Mouse (Mus musculus) heart, embryonic 15.5 days (tissue): ENCODE data around the gene Scp2. TPM values are rescaled to one million over a fixed set of nuclear protein-coding genes. Genes with fewer than 3 reads are reported as not detected.
"Not testable (repeated sequence)": the region's sequence is repeated elsewhere in the genome, so short reads cannot be mapped to it uniquely, and the experiment has no call there.

Source experiments
- ATAC-seq: fragments of 200-750 bp; cut with Nextera tagmentation; replicated peaks from 2 replicates; pipeline ENCODE4 v1.8.0; 2017; ENCODE audit warnings: low read depth, moderate TSS enrichment; ENCODE audit not compliant: insufficient number of reproducible peaks, insufficient read depth, low FRiP score
- H3K27ac ChIP-seq: fragments of 300-500 bp; sonication (generic); 2 replicates; pipeline ENCODE4 v1.5.1; 2015; ENCODE audit warnings: mild to moderate bottlenecking, inconsistent platforms
- H3K27me3 ChIP-seq: fragments of 300-500 bp; sonication (generic); 2 replicates; pipeline ENCODE4 v1.6.1; 2015; ENCODE audit warnings: inconsistent platforms
- H3K36me3 ChIP-seq: fragments of 300-500 bp; sonication (generic); 2 replicates; pipeline ENCODE4 v1.6.1; 2015; ENCODE audit warnings: mild to moderate bottlenecking, inconsistent platforms
- H3K4me1 ChIP-seq: fragments of 300-500 bp; sonication (generic); replicated peaks from 2 replicates; pipeline ENCODE4 v1.6.1; 2015; ENCODE audit warnings: inconsistent platforms
- H3K4me2 ChIP-seq: fragments of 300-500 bp; sonication (generic); 2 replicates; pipeline ENCODE4 v1.6.1; 2015; ENCODE audit warnings: inconsistent platforms, mild to moderate bottlenecking, moderate library complexity
- H3K4me3 ChIP-seq: fragments of 300-500 bp; sonication (generic); 2 replicates; pipeline ENCODE4 v1.5.1; 2015; ENCODE audit warnings: mild to moderate bottlenecking, inconsistent platforms
- H3K9ac ChIP-seq: fragments of 300-500 bp; sonication (generic); 2 replicates; pipeline ENCODE4 v1.6.1; 2015; ENCODE audit warnings: mild to moderate bottlenecking, inconsistent platforms
- H3K9me3 ChIP-seq: fragments of 300-500 bp; sonication (generic); replicated peaks from 2 replicates; pipeline ENCODE4 v1.6.1; 2016; ENCODE audit warnings: inconsistent platforms
- WGBS: fragments of 180-500 bp; shearing (Covaris S2); methylation state at CpG from one replicate; pipeline ENCODE4 v1.1.7; 2015; ENCODE audit warnings: mixed read lengths; 5-methylcytosine and 5-hydroxymethylcytosine counted together
- polyA plus RNA-seq: library from polyadenylated mRNA; unstranded; fragments of >200 nt; fragmentation: Nextera tagmentation; extraction: Ambion mirVana; gene quantifications from 2 replicates; pipeline ENCODE4 v1.2.1, GENCODE M21; 2015

Gene Scp2
- 171 and 190 TPM in 2 replicates for polyA plus RNA-seq

- Histone ChIP-seq H3K27ac (no peak within 1 kb of the TSS), H3K27me3 (no peaks in the 10 kb centered on the region), H3K9me3 (peaks cover 5% of the 10 kb centered on the region; the same call in 1 of the 2 replicates), H3K4me2 (no peak within 1 kb of the TSS), H3K36me3 (no peaks in the 10 kb centered on the region), H3K9ac (no peak within 1 kb of the TSS), H3K4me1 (no peaks in the 10 kb centered on the region), H3K4me3 (no peak within 1 kb of the TSS)
- 79% methylated on average over 1 of the region's 1 CpGs for WGBS
- ATAC-seq: no peak
Measured at GRCm38 (mm10) chr4:108144880-108145279, at the start of gene Scp2. Gene Scp2, minus strand, starts transcription at chr4:108144998.

GRCm38 (mm10) chr4:108192821-108193323 lies 48.1 kb upstream of the Scp2 start:
- no peaks in the 10 kb centered on the region for H3K9me3 ChIP-seq
- H3K9ac ChIP-seq: no peak overlapping the region
- H3K4me2 ChIP-seq: no peak overlapping the region
- 70% methylated on average over 2 of the region's 2 CpGs for WGBS
- no peak for ATAC-seq
- H3K4me1 ChIP-seq: 0 out of 2 replicates have a peak, but pooled peaks cover 5% of the 10 kb centered on the region
- H3K27ac ChIP-seq: no peak overlapping the region
- no peak overlapping the region for H3K4me3 ChIP-seq
- H3K27me3 ChIP-seq: no peaks in the 10 kb centered on the region
- H3K36me3 ChIP-seq: no peaks in the 10 kb centered on the region

- no peaks in the 10 kb centered on the region for H3K27me3 ChIP-seq
- WGBS: 54% methylated on average over 1 of the region's 1 CpGs
Measured at GRCm38 (mm10) chr4:108182278-108182677, 37.5 kb upstream of the Scp2 start.

GRCm38 (mm10) chr4:108168056-108168455 lies 23.3 kb upstream of the Scp2 start:
- Histone ChIP-seq H3K27me3 (peaks cover 8% of the 10 kb centered on the region; the same call in 1 of the 2 replicates), H3K4me1 (peaks cover 4% of the 10 kb centered on the region; the same call in 1 of the 2 replicates), H3K27ac (no peak overlapping the region), H3K4me2 (no peak overlapping the region), H3K4me3 (no peak overlapping the region), H3K9ac (no peak overlapping the region), H3K36me3 (no peaks in the 10 kb centered on the region), H3K9me3 (no peaks in the 10 kb centered on the region)
- ATAC-seq: no peak
- WGBS: 77% methylated on average over 6 of the region's 6 CpGs

More at GRCm38 (mm10) chr4:108182278-108182677, 37.5 kb upstream of the Scp2 start:
- ATAC-seq: no peak
- Histone ChIP-seq H3K27ac (no peak overlapping the region), H3K4me2 (no peak overlapping the region), H3K36me3 (no peaks in the 10 kb centered on the region), H3K9me3 (no peaks in the 10 kb centered on the region), H3K9ac (no peak overlapping the region), H3K4me3 (no peak overlapping the region), H3K4me1 (no peaks in the 10 kb centered on the region)

- Histone ChIP-seq H3K27me3 (peaks cover 8% of the 10 kb centered on the region; the same call in 1 of the 2 replicates), H3K9ac (no peak overlapping the region), H3K4me2 (no peak overlapping the region), H3K27ac (no peak overlapping the region), H3K4me1 (peaks cover 4% of the 10 kb centered on the region; the same call in 1 of the 2 replicates), H3K4me3 (no peak overlapping the region), H3K36me3 (no peaks in the 10 kb centered on the region), H3K9me3 (no peaks in the 10 kb centered on the region)
- no peak for ATAC-seq
- WGBS: 68% methylated on average over 4 of the region's 4 CpGs
Measured at GRCm38 (mm10) chr4:108166874-108167273, 22.1 kb upstream of the Scp2 start.

GRCm38 (mm10) chr4:108165152-108165895 lies 20.5 kb upstream of the Scp2 start, which contains the start of gene Echdc2:
Gene Echdc2, plus strand, starts transcription at chr4:108165437.
- peaks cover 8% of the 10 kb centered on the region; the same call in 1 of the 2 replicates for H3K27me3 ChIP-seq
- peak within 1 kb of the TSS; percentile 92 for H3K4me2 ChIP-seq
- no peaks in the 10 kb centered on the region for H3K36me3 ChIP-seq
- peaks cover 4% of the 10 kb centered on the region; the same call in 1 of the 2 replicates for H3K4me1 ChIP-seq
- H3K4me3 ChIP-seq: peak within 1 kb of the TSS; percentile 64
- H3K9ac ChIP-seq: peak within 1 kb of the TSS; percentile 70
- under 1% methylated on average over 43 of the region's 43 CpGs for WGBS
- no peaks in the 10 kb centered on the region for H3K9me3 ChIP-seq
- ATAC-seq: no peak
- no peak within 1 kb of the TSS for H3K27ac ChIP-seq

- Histone ChIP-seq H3K27me3 (peaks cover 8% of the 10 kb centered on the region; the same call in 1 of the 2 replicates), H3K4me3 (no peak overlapping the region), H3K4me1 (peaks cover 4% of the 10 kb centered on the region; the same call in 1 of the 2 replicates), H3K36me3 (no peaks in the 10 kb centered on the region), H3K9me3 (no peaks in the 10 kb centered on the region), H3K9ac (no peak overlapping the region), H3K27ac (no peak overlapping the region), H3K4me2 (no peak overlapping the region)
- WGBS: 75% methylated on average over 3 of the region's 3 CpGs
- no peak for ATAC-seq
Measured at GRCm38 (mm10) chr4:108163291-108163690, 18.5 kb upstream of the Scp2 start.

GRCm38 (mm10) chr4:108161936-108162335 lies 17.1 kb upstream of the Scp2 start:
- Histone ChIP-seq H3K9ac (no peak overlapping the region), H3K27me3 (peaks cover 8% of the 10 kb centered on the region; the same call in 1 of the 2 replicates), H3K4me1 (peaks cover 4% of the 10 kb centered on the region; the same call in 1 of the 2 replicates), H3K36me3 (no peaks in the 10 kb centered on the region), H3K4me2 (no peak overlapping the region), H3K4me3 (no peak overlapping the region), H3K27ac (no peak overlapping the region), H3K9me3 (no peaks in the 10 kb centered on the region)
- ATAC-seq: no peak
- WGBS: 87% methylated on average over 8 of the region's 8 CpGs

GRCm38 (mm10) chr4:108155141-108155540 lies 10.3 kb upstream of the Scp2 start:
- H3K4me1 ChIP-seq, H3K9me3 ChIP-seq, H3K4me3 ChIP-seq, H3K9ac ChIP-seq, H3K27me3 ChIP-seq, H3K36me3 ChIP-seq, H3K4me2 ChIP-seq, ATAC-seq, H3K27ac ChIP-seq: not testable (repeated sequence)
- WGBS: 86% methylated on average over 1 of the region's 1 CpGs

GRCm38 (mm10) chr4:108145554-108145953 lies 756 bp upstream of the Scp2 start:
- not testable (repeated sequence) for H3K4me2 ChIP-seq, H3K27me3 ChIP-seq, H3K9ac ChIP-seq, H3K4me1 ChIP-seq, H3K9me3 ChIP-seq, H3K36me3 ChIP-seq, H3K4me3 ChIP-seq, ATAC-seq, H3K27ac ChIP-seq
- WGBS: 47% methylated on average over 3 of the region's 3 CpGs

- Histone ChIP-seq H3K4me2 (no peak overlapping the region), H3K9me3 (peaks cover 5% of the 10 kb centered on the region; the same call in 1 of the 2 replicates), H3K4me1 (no peaks in the 10 kb centered on the region), H3K27me3 (no peaks in the 10 kb centered on the region), H3K9ac (no peak overlapping the region), H3K4me3 (no peak overlapping the region), H3K27ac (no peak overlapping the region), H3K36me3 (no peaks in the 10 kb centered on the region)
- ATAC-seq: no peak
Measured at GRCm38 (mm10) chr4:108143778-108144177, 1.0 kb downstream of the Scp2 start.
